Mouse (Mus musculus) liver, embryonic 11.5 days (tissue): ENCODE data around the gene Cdrt4. TPM values are rescaled to one million over a fixed set of nuclear protein-coding genes. Genes with fewer than 3 reads are reported as not detected.

Source experiments
- ATAC-seq: fragments of 200-750 bp; cut with Nextera tagmentation; replicated peaks from 2 replicates; pipeline ENCODE4 v1.8.0; 2017; ENCODE audit warnings: moderate number of reproducible peaks, mild to moderate bottlenecking, moderate TSS enrichment, moderate library complexity; ENCODE audit not compliant: low FRiP score
- DNase-seq: peaks from one replicate; pipeline ENCODE4 v3.0.0-alpha.2; 2017; ENCODE audit warnings: low spot score
- H3K27ac ChIP-seq: fragments of 300-500 bp; sonication (generic); 2 replicates; pipeline ENCODE4 v1.5.1; 2014; ENCODE audit warnings: mild to moderate bottlenecking, low read depth, low read length, control low read depth
- H3K27me3 ChIP-seq: fragments of 300-500 bp; sonication (generic); replicated peaks from 2 replicates; pipeline ENCODE4 v1.6.1; 2014; ENCODE audit warnings: low read length, mixed read lengths; ENCODE audit not compliant: control insufficient read depth, insufficient read depth
- H3K36me3 ChIP-seq: fragments of 300-500 bp; sonication (generic); 2 replicates; pipeline ENCODE4 v1.6.1; 2014; ENCODE audit warnings: mild to moderate bottlenecking, low read length, moderate library complexity, mixed read lengths; ENCODE audit not compliant: control insufficient read depth, insufficient read depth
- H3K4me1 ChIP-seq: fragments of 300-500 bp; sonication (generic); replicated peaks from 2 replicates; pipeline ENCODE4 v1.6.1; 2014; ENCODE audit warnings: low read length, mixed read lengths; ENCODE audit not compliant: control insufficient read depth, insufficient read depth
- H3K4me2 ChIP-seq: fragments of 300-500 bp; sonication (generic); 2 replicates; pipeline ENCODE4 v1.6.1; 2014; ENCODE audit warnings: mild to moderate bottlenecking, control low read depth, moderate library complexity
- H3K4me3 ChIP-seq: fragments of 300-500 bp; sonication (generic); 2 replicates; pipeline ENCODE4 v1.5.1; 2014; ENCODE audit warnings: low read depth, low read length, control low read depth
- H3K9ac ChIP-seq: fragments of 300-500 bp; sonication (generic); 2 replicates; pipeline ENCODE4 v1.6.1; 2014; ENCODE audit warnings: low read depth, low read length, control low read depth
- H3K9me3 ChIP-seq: fragments of 300-500 bp; sonication (generic); 2 replicates; pipeline ENCODE4 v1.6.1; 2016; ENCODE audit warnings: low read length, inconsistent platforms, mixed read lengths; ENCODE audit not compliant: control insufficient read depth
- WGBS: fragments of 180-500 bp; shearing (Covaris S2); extraction: QIAGEN DNeasy Blood & Tissue Kit; methylation state at CpG from one replicate; pipeline ENCODE4 v1.1.7; 2014; 5-methylcytosine and 5-hydroxymethylcytosine counted together
- polyA plus RNA-seq: library from polyadenylated mRNA; unstranded; fragments of >200 nt; fragmentation: Nextera tagmentation; extraction: Ambion mirVana; gene quantifications from 2 replicates; pipeline ENCODE4 v1.2.1, GENCODE M21; 2014

The Cdrt4 gene
- polyA plus RNA-seq, 1 experiment from 2014 or later, result not detected

DNA sequence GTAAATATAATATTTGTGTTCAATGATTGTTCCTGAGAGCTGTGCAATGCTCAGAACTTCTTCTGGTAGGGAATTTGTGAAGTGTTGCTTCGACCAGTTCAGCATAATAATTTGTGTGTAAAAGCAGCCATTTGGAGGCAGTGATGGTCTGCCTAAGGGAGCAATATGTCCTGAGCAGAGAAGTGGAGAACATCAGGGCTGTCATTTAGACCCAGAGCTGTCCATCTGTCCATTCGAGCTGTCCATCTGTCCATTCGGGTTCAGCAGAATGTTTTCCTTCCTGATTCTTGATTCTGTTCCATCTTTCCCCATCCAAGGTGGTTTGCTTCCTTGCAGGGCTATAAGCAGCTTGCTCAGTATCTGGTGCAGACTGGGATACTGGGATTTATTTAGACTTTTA is 33.4 kb downstream of the Cdrt4 start:
- no peak overlapping the region for H3K4me2 ChIP-seq
- 44% methylated on average over 3 of the region's 3 CpGs for WGBS
- no peaks in the 10 kb centered on the region for H3K9me3 ChIP-seq
- no peak for DNase-seq
- H3K4me3 ChIP-seq, result no peak overlapping the region
- H3K27me3 ChIP-seq, result no peaks in the 10 kb centered on the region
- ATAC-seq, result no peak
- no peaks in the 10 kb centered on the region for H3K4me1 ChIP-seq
- no peaks in the 10 kb centered on the region for H3K36me3 ChIP-seq
- no peak overlapping the region for H3K9ac ChIP-seq
- no peak overlapping the region for H3K27ac ChIP-seq

DNA sequence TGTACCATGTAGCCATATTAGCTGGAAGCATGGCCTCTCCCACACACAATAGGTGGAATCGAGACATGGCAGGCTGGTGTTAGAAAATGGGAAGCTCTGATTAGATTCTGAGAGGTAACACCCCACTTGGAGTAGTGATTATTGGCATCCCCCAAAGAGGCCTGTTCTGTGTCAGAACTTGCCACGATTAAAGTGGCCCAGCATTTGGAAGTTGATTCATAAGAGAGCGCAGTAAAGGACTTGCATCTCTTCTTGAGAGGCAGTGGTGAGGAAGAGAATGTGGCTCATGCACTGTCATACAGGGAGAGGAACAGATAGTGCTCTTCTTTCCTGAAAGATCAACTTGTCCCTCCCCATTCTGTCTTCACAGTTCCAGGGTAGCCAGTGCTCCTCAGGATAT is 34.1 kb downstream of the Cdrt4 start:
- Histone ChIP-seq H3K27me3 (no peaks in the 10 kb centered on the region), H3K9me3 (no peaks in the 10 kb centered on the region), H3K9ac (no peak overlapping the region), H3K4me3 (no peak overlapping the region), H3K4me2 (no peak overlapping the region), H3K27ac (no peak overlapping the region), H3K36me3 (no peaks in the 10 kb centered on the region), H3K4me1 (no peaks in the 10 kb centered on the region)
- DNase-seq (no peak), ATAC-seq (no peak)
- 72% methylated on average over 3 of the region's 3 CpGs for WGBS

DNA sequence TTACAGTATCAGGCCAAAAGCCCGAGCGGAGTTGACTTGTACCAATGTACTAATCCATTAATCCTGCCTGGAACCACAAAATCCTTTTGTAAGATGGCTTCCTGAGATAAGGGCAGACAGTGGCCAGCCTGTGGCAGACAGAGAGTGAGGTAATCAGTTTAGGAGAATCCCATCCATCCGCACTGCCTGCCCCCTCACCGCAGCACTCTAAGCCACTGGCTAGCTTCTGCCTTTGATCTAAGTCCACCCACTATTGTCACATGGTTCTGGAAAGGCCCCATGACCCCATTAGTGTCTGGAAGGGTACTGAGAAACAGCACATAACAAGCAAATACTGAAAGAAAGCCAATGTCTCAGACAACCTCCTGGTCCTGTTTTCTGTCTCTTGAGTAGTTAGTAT is 35.6 kb downstream of the Cdrt4 start:
- Histone ChIP-seq H3K9me3 (no peaks in the 10 kb centered on the region), H3K4me2 (no peak overlapping the region), H3K4me3 (no peak overlapping the region), H3K27me3 (no peaks in the 10 kb centered on the region), H3K4me1 (no peaks in the 10 kb centered on the region), H3K27ac (no peak overlapping the region), H3K9ac (no peak overlapping the region), H3K36me3 (no peaks in the 10 kb centered on the region)
- 25% methylated on average over 4 of the region's 4 CpGs for WGBS
- no peak for DNase-seq
- no peak for ATAC-seq

DNA sequence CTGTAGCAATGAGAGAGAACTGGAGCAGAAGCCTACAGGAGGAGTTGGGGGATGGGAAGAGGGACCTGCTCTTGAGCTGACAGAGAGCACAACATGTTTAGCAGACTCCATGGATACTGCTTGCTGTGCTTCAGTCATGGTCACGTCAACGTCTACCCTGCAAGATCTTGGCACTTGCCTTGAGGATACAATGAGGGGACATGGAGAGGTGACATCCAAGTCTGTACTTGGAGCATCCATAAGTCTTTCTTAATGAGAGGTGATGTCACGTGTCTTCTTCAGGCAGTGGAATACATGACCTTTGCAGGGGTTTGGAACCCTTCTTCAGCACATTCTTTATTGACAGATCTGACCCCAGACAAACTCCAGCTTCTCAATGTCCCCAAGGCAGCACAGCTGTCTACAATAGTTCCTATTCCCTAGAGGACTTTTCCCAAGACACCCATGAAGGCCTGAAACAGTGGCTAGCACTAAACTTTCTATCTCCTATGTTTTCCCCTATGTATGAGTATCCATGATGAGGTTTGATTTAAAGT is 39.2 kb downstream of the Cdrt4 start:
- Histone ChIP-seq H3K4me3 (no peak overlapping the region), H3K27ac (no peak overlapping the region), H3K9me3 (no peaks in the 10 kb centered on the region), H3K9ac (no peak overlapping the region), H3K4me1 (no peaks in the 10 kb centered on the region), H3K4me2 (no peak overlapping the region), H3K36me3 (no peaks in the 10 kb centered on the region), H3K27me3 (no peaks in the 10 kb centered on the region)
- ATAC-seq (no peak), DNase-seq (no peak)
- 84% methylated on average over 3 of the region's 3 CpGs for WGBS

DNA sequence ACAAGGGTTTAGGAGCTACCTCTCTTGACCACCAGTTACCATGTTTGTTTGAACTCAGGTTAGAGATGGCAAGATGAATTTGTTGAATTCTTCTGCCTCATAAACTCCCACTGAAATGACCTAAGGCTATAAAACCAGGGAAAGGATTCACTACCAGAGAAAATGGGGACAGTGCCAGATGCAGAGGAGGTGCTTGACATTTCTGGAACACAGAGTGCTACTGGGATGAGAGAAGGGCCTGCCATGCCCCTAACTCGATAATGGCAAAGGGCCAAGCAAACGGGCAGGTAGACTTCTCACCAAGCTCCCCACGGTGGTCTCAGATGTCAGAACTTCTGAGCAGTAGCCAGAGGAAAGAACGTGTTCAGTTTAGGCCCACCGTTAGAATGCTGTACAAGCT is 39.8 kb downstream of the Cdrt4 start:
- no peak overlapping the region for H3K27ac ChIP-seq
- H3K4me2 ChIP-seq, result no peak overlapping the region
- WGBS, result 83% methylated on average over 5 of the region's 5 CpGs
- no peaks in the 10 kb centered on the region for H3K4me1 ChIP-seq
- no peak for ATAC-seq
- DNase-seq, result no peak
- no peak overlapping the region for H3K4me3 ChIP-seq
- H3K36me3 ChIP-seq, result no peaks in the 10 kb centered on the region
- no peaks in the 10 kb centered on the region for H3K27me3 ChIP-seq
- no peaks in the 10 kb centered on the region for H3K9me3 ChIP-seq
- no peak overlapping the region for H3K9ac ChIP-seq

DNA sequence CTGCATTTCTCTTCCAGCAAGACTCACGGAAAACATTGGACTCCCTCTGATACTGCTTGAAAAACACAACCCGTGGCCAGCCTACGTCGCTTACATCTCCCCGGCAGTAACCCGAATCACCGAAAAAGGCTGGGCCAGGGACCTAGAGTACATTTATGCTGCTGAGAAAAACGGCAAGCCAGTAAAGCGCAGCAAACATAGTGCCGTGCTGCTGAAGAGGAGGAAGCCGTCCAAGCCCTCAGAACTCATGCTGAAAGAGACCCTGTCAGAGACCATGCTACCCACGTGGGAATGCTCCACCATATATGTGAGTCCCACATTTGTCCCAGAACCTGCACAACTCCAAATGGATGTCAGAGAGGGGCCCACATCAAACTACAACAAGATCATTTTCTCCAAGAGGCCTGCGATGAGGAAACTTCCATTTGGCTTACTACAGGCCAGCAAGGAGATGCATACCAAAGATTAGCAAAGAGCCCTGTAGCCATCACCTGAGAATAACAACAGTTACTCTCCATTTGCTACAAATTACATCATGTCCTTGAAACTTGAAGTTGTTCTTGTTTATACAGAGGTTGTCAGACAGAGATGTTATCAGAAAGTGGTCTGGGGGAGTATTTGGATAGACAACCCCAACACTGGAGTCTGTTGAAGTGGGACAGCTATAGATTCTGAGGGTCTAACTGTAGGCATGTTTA is 41.7 kb downstream of the Cdrt4 start:
- WGBS, result 80% methylated on average over 13 of the region's 13 CpGs
- DNase-seq (no peak), ATAC-seq (no peak)
- Histone ChIP-seq H3K4me2 (no peak overlapping the region), H3K27ac (no peak overlapping the region), H3K27me3 (no peaks in the 10 kb centered on the region), H3K4me3 (no peak overlapping the region), H3K4me1 (peaks cover 2% of the 10 kb centered on the region; the same call in 1 of the 2 replicates), H3K9me3 (no peaks in the 10 kb centered on the region), H3K36me3 (no peaks in the 10 kb centered on the region), H3K9ac (no peak overlapping the region)

DNA sequence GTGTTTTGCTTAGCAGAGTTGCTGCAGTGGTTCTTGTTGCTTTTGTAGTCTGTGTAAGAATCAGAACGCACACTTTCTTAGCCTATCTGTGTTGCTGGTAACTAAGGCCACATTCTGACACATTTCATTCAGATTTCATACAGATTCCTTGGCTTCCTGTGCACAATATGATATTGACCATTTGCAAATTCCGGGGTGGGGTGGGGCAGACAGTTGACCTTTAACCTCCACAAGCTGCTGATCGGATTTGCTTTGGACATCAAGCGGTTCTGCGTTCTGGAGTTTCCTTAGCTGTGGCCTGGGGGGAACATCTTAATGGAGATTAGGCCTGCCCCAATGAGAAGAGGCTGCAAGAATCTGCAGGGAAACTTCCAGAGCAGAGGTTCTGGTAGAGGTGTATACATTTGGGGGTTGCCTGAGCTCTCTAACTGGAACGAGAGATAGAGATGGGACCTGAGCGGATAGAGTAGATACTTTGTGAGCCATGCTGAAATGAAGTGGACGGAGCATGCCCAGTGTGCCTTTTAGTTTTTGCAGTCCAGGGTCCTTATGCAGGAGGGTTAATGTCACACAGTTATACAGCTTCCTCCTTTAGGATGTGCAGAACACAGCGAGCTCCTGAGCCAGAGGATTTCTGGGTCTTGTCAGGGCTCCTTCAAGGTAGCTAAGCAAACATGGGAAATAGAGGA is 44.2 kb downstream of the Cdrt4 start:
- H3K4me3 ChIP-seq, result no peak overlapping the region
- WGBS, result 78% methylated on average over 9 of the region's 9 CpGs

DNA sequence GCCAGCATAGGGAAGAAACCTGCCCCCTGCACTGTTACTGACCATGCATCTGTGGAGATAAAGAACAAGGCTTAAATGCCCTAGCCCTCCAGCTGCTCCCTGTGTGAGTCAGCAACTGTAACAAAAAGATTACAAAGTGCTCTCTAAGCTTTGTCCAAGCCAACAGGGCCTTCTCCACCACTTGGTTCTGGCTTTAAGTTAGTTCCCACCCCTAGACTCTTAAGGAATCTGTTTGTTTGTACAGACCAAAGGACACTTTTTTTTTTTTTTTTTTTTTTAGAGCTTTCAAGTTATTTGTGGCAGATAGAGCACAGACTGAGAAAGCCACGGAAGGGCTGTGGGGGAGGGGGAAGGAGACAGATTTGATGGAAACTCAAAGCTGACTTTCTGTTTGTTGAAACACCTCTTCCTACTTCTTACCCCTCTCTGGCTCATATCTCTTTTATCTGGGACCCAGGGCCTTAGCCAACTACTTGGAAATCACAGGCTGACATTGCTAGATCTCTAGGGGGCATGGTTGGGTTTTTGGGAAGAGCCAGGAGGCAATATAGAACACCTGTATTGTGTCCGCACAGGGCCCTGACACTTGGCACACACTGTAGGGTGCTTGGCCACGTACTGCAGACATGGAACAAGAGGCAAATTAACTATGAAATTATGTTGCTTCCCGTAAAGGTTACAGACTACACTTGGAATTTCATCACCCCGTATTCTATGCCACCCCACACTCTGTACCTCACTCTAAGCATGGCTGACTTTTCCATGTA is 44.9 kb downstream of the Cdrt4 start:
- no peak overlapping the region for H3K27ac ChIP-seq
- H3K4me2 ChIP-seq, result no peak overlapping the region
- DNase-seq (no peak), ATAC-seq (no peak)
- H3K36me3 ChIP-seq, result no peaks in the 10 kb centered on the region
- no peak overlapping the region for H3K9ac ChIP-seq
- no peaks in the 10 kb centered on the region for H3K9me3 ChIP-seq
- no peak overlapping the region for H3K4me3 ChIP-seq
- peaks cover 3% of the 10 kb centered on the region for H3K4me1 ChIP-seq
- no peaks in the 10 kb centered on the region for H3K27me3 ChIP-seq
- 68% methylated on average over 5 of the region's 5 CpGs for whole genome bisulfite sequencing

More for the DNA sequence above, 44.2 kb downstream of the Cdrt4 start:
- H3K4me1 ChIP-seq, result peaks cover 3% of the 10 kb centered on the region
- no peak overlapping the region for H3K4me2 ChIP-seq
- ATAC-seq (no peak), DNase-seq (no peak)
- no peak overlapping the region for H3K9ac ChIP-seq
- H3K9me3 ChIP-seq, result no peaks in the 10 kb centered on the region
- H3K27me3 ChIP-seq, result no peaks in the 10 kb centered on the region
- no peak overlapping the region for H3K27ac ChIP-seq
- H3K36me3 ChIP-seq, result no peaks in the 10 kb centered on the region
